Mouse (Mus musculus) forebrain, postnatal 0 days (tissue): ENCODE data around the gene Ccdc88c. TPM values are rescaled to one million over a fixed set of nuclear protein-coding genes. Genes with fewer than 3 reads are reported as not detected.

Experiments
- ATAC-seq: fragments of 200-750 bp; cut with Nextera tagmentation; 2 replicates; pipeline ENCODE4 v1.8.0; 2017; ENCODE audit warnings: mild to moderate bottlenecking, moderate library complexity
- DNase-seq: peaks from one replicate; pipeline ENCODE4 v3.0.0-alpha.2; 2015
- H3K27ac ChIP-seq: fragments of 300-500 bp; sonication (generic); 2 replicates; pipeline ENCODE4 v1.5.1; 2014; ENCODE audit warnings: low read depth, mild to moderate bottlenecking, antibody characterized with exemption, low read length, moderate library complexity, mixed read lengths
- H3K27me3 ChIP-seq: fragments of 300-500 bp; sonication (generic); 2 replicates; pipeline ENCODE4 v1.6.1; 2014; ENCODE audit warnings: mild to moderate bottlenecking, low read length, mixed read lengths; ENCODE audit not compliant: insufficient read depth
- H3K36me3 ChIP-seq: fragments of 300-500 bp; sonication (generic); 2 replicates; pipeline ENCODE4 v1.6.1; 2014; ENCODE audit warnings: mild to moderate bottlenecking, moderate library complexity; ENCODE audit not compliant: insufficient read depth
- H3K4me1 ChIP-seq: fragments of 300-500 bp; sonication (generic); 2 replicates; pipeline ENCODE4 v1.6.1; 2014; ENCODE audit warnings: antibody characterized with exemption; ENCODE audit not compliant: insufficient read depth
- H3K4me2 ChIP-seq: fragments of 300-500 bp; sonication (generic); 2 replicates; pipeline ENCODE4 v1.6.1; 2014; ENCODE audit warnings: low read depth, mild to moderate bottlenecking, moderate library complexity
- H3K4me3 ChIP-seq: fragments of 300-500 bp; sonication (generic); 2 replicates; pipeline ENCODE4 v1.5.1; 2014; ENCODE audit warnings: low read depth, low read length, mixed read lengths
- H3K9ac ChIP-seq: fragments of 300-500 bp; sonication (generic); 2 replicates; pipeline ENCODE4 v1.6.1; 2014; ENCODE audit warnings: mild to moderate bottlenecking
- H3K9me3 ChIP-seq: fragments of 300-500 bp; sonication (generic); 2 replicates; pipeline ENCODE4 v1.6.1; 2016; ENCODE audit warnings: low read length
- CTCF ChIP-seq: sonication (generic); IDR thresholded peaks from 2 replicates; pipeline ENCODE4 v1.5.1; 2016; ENCODE audit warnings: antibody characterized with exemption, control low read depth, low read depth
- WGBS: fragments of 180-500 bp; shearing (Covaris S2); extraction: QIAGEN DNeasy Blood & Tissue Kit; methylation state at CpG from one replicate; pipeline ENCODE4 v1.1.7; 2014; 5-methylcytosine and 5-hydroxymethylcytosine counted together
- polyA plus RNA-seq: library from polyadenylated mRNA; unstranded; fragments of >200 nt; fragmentation: Nextera tagmentation; extraction: Ambion mirVana; gene quantifications from 2 replicates; pipeline ENCODE4 v1.2.1, GENCODE M21; 2015
- total RNA-seq: library from RNA; depleted of rRNA; stranded (reverse); fragments of >200 nt; gene quantifications from 2 replicates; pipeline ENCODE4 v1.2.3, GENCODE M21; 2014

The Ccdc88c gene
- total and polyA plus RNA-seq, 2 experiments from 2014 or later: 14.6 to 31.5 TPM

- H3K9me3 ChIP-seq: no peaks in the 10 kb centered on the region
- H3K4me3 ChIP-seq: no peak overlapping the region
- H3K9ac ChIP-seq: no peak overlapping the region
- 94% methylated on average over 21 of the region's 21 CpGs for WGBS
- no peak for TF ChIP-seq CTCF
- H3K27me3 ChIP-seq: no peaks in the 10 kb centered on the region
- no peaks in the 10 kb centered on the region for H3K4me1 ChIP-seq
- H3K36me3 ChIP-seq: peaks cover 66% of the 10 kb centered on the region
- DNase-seq: no peak
- no peak for ATAC-seq
- no peak overlapping the region for H3K4me2 ChIP-seq
- no peak overlapping the region for H3K27ac ChIP-seq
These were observed 83.9 kb downstream of the Ccdc88c start for GRCm38 (mm10) chr12:100944921-100945336.

- Histone ChIP-seq H3K27me3 (no peaks in the 10 kb centered on the region), H3K4me2 (no peak overlapping the region), H3K9me3 (no peaks in the 10 kb centered on the region), H3K4me3 (no peak overlapping the region), H3K27ac (no peak overlapping the region), H3K4me1 (no peaks in the 10 kb centered on the region), H3K36me3 (peaks cover 72% of the 10 kb centered on the region), H3K9ac (no peak overlapping the region)
- ATAC-seq (no peak), DNase-seq (no peak)
- 86% methylated on average over 4 of the region's 4 CpGs for WGBS
- TF ChIP-seq CTCF: no peak
These were observed 85.7 kb downstream of the Ccdc88c start for GRCm38 (mm10) chr12:100943146-100943545.

- ATAC-seq (no peak), DNase-seq (no peak)
- no peak overlapping the region for H3K27ac ChIP-seq
- no peak overlapping the region for H3K4me2 ChIP-seq
- H3K4me3 ChIP-seq: no peak overlapping the region
- TF ChIP-seq CTCF: no peak
- no peaks in the 10 kb centered on the region for H3K27me3 ChIP-seq
- H3K36me3 ChIP-seq: peaks cover 59% of the 10 kb centered on the region
- H3K9ac ChIP-seq: no peak overlapping the region
- no peaks in the 10 kb centered on the region for H3K4me1 ChIP-seq
- no peaks in the 10 kb centered on the region for H3K9me3 ChIP-seq
- 86% methylated on average over 3 of the region's 3 CpGs for WGBS
These were observed 87.5 kb downstream of the Ccdc88c start for GRCm38 (mm10) chr12:100941361-100941760.

- Histone ChIP-seq H3K4me1 (no peaks in the 10 kb centered on the region), H3K9ac (no peak overlapping the region), H3K4me2 (no peak overlapping the region), H3K9me3 (no peaks in the 10 kb centered on the region), H3K27me3 (no peaks in the 10 kb centered on the region), H3K4me3 (no peak overlapping the region), H3K36me3 (peaks cover 48% of the 10 kb centered on the region), H3K27ac (no peak overlapping the region)
- ATAC-seq: peak; percentile 21; the same call in 1 of the 2 replicates
- no peak for DNase-seq
- WGBS: 68% methylated on average over 21 of the region's 21 CpGs
- TF ChIP-seq CTCF: no peak
These were observed 91.2 kb downstream of the Ccdc88c start for GRCm38 (mm10) chr12:100937441-100938360.

GRCm38 (mm10) chr12:100936737-100937136 lies 92.1 kb downstream of the Ccdc88c start:
- Histone ChIP-seq H3K9ac (no peak overlapping the region), H3K4me1 (no peaks in the 10 kb centered on the region), H3K27ac (no peak overlapping the region), H3K4me3 (no peak overlapping the region), H3K4me2 (no peak overlapping the region), H3K27me3 (no peaks in the 10 kb centered on the region), H3K9me3 (no peaks in the 10 kb centered on the region), H3K36me3 (peaks cover 52% of the 10 kb centered on the region)
- DNase-seq (no peak), ATAC-seq (no peak)
- TF ChIP-seq CTCF: no peak
- WGBS: 84% methylated on average over 4 of the region's 4 CpGs

- H3K27me3 ChIP-seq: no peaks in the 10 kb centered on the region
- peaks cover 52% of the 10 kb centered on the region for H3K36me3 ChIP-seq
- no peak overlapping the region for H3K4me3 ChIP-seq
- WGBS: 25% methylated on average over 2 of the region's 2 CpGs
- no peaks in the 10 kb centered on the region for H3K9me3 ChIP-seq
- H3K27ac ChIP-seq: no peak overlapping the region
- peak; percentile 91 for TF ChIP-seq CTCF
- H3K4me1 ChIP-seq: no peaks in the 10 kb centered on the region
- DNase-seq: peak; percentile 87
- no peak overlapping the region for H3K9ac ChIP-seq
- ATAC-seq: peak; percentile 74
- H3K4me2 ChIP-seq: no peak overlapping the region
These were observed 92.7 kb downstream of the Ccdc88c start for GRCm38 (mm10) chr12:100936116-100936515.

GRCm38 (mm10) chr12:100934796-100935195 lies 94.1 kb downstream of the Ccdc88c start:
- no peak for TF ChIP-seq CTCF
- Histone ChIP-seq H3K4me1 (no peaks in the 10 kb centered on the region), H3K36me3 (peaks cover 50% of the 10 kb centered on the region), H3K9ac (no peak overlapping the region), H3K27ac (no peak overlapping the region), H3K27me3 (no peaks in the 10 kb centered on the region), H3K4me2 (no peak overlapping the region), H3K9me3 (no peaks in the 10 kb centered on the region), H3K4me3 (no peak overlapping the region)
- no peak for ATAC-seq
- 99% methylated on average over 5 of the region's 5 CpGs for WGBS
- DNase-seq: no peak
